Mouse (Mus musculus): ENCODE results near the gene Arpc1b. TPM values are rescaled to one million over a fixed set of nuclear protein-coding genes. Genes with fewer than 3 reads are reported as not detected.
A peak's percentile ranks its signal among the peaks of the same experiment; 100 is the strongest.
"Not testable (repeated sequence)": the region's sequence is repeated elsewhere in the genome, so short reads cannot be mapped to it uniquely, and the experiment has no call there.

The Arpc1b gene
- total RNA-seq (2021), result 10 to 100 TPM; 32.4 to 46.8 TPM
- long read RNA-seq, experiment 1, transcript Arpc1b-201 (10 exons, 3,105 nt), result major isoform, 20 of 32 reads
- long read RNA-seq, experiment 1, partial matches to known transcripts, result 6 of 32 reads
- long read RNA-seq, experiment 1, other reads (novel, unspliced or antisense), result 4 of 32 reads
- long read RNA-seq, experiment 2, transcript Arpc1b-201 (10 exons, 3,105 nt), result major isoform, 27 of 32 reads
- long read RNA-seq, experiment 2, partial matches to known transcripts, result 1 of 32 reads
- long read RNA-seq, experiment 2, other reads (novel, unspliced or antisense), result 4 of 32 reads

DNA sequence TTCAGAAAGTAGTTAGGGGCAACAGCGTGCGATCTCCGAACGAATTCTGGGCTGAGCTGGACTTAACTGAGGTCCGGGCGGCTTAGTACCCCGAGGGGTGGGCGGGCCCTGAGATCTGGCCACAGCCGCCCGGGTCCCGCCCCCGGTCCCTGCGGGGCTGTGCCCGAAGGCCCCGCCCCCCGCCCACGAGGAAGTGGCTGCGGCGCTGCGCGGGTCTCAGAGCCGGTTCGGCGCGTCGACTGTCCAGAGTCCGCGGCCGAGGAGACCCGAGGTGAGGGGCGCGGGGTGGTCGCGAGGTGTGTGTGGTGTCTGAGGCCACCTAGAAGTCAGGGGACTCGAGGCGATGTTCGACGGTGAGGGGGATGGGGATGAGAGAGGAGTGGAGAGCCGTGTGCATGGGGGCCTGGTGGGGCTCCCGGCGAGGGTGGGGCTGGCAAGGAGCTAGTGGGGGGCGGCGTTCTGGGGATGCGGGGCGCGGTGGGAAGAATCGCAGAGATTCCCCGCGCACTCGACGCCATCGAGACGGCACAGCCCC, at the start of gene Arpc1b:
TSS of gene Arpc1b (plus strand) at position 145 of the 535 bp plus-strand sequence.
- DNase-seq, result peak; percentile 84

DNA sequence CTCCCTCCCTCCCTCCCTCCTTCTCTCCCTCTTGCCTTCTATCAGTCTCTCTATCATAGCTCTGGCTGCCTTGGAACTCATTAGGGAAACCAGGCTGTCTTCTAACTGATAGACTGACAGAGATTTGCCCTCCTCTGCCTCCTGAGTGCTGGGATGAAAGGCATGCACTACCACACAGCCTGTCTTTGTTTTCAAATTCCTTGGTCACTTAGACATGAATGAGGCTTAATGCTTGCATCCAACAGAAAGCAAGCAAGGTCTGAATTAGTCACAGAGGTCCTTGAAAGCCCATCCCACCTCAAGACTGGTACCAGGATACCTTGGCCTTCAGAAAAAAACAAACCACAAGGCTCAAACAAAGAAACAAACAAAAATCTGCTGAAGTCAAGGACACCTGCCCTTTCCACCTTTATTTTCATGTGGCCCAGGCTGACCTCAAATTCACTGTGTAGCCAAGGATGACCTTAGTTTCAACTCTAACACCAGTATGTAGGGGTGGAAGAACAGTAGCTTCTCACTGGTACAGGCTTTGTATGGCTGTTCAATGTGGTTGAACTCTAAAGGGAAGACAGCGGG, 49.2 kb upstream of the Arpc1b start:
- DNase-seq, result no peak

DNA sequence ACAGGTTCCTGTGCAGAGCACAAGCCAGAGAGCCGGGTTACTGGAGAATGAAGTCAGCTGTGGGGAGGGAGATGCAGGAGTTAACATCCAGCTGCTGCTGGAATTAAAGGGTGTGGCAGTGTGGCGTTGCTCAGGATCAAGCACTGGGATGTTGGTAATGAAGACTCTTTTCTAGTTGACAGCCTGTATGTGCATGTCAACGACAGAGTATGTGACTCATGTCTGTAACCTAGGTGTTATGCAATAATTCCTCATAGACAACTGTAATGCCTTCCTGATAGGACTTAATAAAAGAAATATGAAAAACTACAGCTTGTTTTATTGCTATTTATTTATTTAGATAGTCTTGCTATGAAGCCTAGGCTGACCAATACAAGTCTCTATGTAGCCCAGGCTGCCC, 45.2 kb upstream of the Arpc1b start:
- no peak for DNase-seq

GRCm38 (mm10) chr5:145069707-145070106, 44.3 kb upstream of the Arpc1b start:
- DNase-seq, result peak; percentile 12

- DNase-seq, result no peak
These were observed 42.7 kb upstream of the Arpc1b start for GRCm38 (mm10) chr5:145071342-145071741.

DNA sequence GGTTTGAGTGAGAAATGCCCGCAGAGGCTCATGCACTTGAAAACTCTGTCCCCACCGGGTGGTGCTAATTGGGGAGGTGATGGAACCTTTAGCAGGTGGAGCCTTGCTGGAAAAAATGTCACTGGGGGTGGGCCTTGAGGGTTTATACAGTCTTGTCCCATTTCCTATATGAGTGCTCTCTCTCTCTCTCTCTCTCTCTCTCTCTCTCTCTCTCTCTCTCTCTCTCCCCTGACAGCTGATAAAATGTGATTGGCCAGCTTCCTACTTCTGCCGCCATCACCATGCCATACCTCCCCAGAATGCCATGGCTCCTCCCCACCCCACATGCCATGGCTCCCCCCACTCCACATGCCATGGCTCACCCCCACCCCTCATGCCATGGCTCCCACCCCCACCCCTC, 38.9 kb upstream of the Arpc1b start:
- DNase-seq, result no peak

DNA sequence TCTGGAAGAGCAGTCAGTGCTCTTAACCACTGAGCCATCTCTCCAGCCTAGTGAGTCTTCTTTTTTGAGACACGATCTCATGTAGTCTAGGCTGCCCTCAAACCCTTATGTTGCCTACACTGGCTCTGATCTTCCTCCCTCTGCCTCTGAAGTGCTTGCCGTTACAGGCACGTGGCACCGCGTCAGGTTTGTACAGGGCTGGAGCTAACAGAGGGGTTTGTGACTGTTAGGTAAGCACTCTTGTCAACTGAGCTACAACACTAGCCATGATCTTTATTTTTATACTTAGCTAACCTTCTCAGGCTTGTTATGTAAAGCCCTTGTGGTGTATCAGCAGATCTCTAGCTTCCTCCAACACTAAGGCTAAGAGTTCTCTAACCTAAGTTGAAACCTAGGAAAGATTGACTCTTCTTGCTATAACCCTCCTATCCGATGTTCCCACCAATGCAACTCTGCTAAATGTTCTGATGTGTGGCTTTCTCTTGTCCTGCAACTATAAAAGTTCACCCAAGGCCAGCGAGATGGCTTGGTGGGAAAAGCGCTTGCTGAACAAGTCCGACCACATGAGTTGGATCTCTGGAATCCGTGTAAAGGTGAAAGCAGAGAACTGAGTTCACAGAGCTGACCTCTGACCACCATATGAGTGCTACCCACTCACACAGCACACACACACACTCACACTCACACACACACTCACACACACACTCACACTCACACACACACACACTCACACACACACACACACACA, 32.0 kb upstream of the Arpc1b start:
- no peak for DNase-seq

GRCm38 (mm10) chr5:145083201-145083600, 30.8 kb upstream of the Arpc1b start:
- not testable (repeated sequence) for DNase-seq

DNA sequence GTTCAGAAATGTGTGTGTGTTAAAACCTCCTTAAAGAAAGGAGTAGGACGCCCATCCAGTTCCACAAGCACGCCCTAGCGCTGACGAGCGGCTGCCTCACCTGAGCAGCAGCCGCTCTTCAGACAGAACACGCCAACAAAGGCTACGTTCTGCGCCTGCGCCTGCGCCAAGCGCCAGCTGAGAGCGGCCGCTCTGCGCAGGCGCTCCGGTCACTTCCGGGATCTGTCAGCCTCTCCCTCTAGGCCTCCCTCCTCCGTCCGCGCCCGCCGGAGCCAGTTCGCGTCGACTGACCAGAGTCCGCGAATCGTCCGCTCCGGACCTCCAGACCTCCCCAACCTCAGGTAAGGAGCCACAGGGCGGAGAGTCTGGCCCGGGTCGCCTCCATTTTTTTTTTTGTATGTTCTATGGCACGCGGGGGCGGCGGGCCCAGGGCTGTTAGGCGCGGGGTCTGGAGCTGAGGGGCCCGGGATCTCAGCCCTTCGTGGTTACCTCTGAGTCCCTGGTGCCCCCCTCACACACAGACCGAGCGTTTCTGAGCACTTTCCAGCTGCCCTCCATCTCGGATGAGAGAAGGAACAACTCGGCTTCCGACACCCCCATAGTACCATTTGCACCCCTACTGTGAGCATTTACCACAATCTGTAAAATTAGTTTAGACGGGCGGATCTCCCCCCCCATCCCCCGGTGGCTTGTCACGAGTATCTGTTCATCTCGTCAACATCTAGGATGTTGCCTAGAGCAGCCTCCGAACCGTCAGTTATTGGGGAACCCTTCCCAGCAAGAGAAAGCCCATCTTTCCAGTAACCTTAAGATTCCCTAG, 30.2 kb upstream of the Arpc1b start, which contains the start of the genes Arpc1a and Kpna7:
TSS of gene Arpc1a (plus strand) at position 199 of the 820 bp plus-strand sequence.
TSS of gene Kpna7 (minus strand) at position 399 of the 820 bp plus-strand sequence.
- peak; percentile 93 for DNase-seq

GRCm38 (mm10) chr5:145084822-145085221, 29.2 kb upstream of the Arpc1b start:
- no peak for DNase-seq

DNA sequence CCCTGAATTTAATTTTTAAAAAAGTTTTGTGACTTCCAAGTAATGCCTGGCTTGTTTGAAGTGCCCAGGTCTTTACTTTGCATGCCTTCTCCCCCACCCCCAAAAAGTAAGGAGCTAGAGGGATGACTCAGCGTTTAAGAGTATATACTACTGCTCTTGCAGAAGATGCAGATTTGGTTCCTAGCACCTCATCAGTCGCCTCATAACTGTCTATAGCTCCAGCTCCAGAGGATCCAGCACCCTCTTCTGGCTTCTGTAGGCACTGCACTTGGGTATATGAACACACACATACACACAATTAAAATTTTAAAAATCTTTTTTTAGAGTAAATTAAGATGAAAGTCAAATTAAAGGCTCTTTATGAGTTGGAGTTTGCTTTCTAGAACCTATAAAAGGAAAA, 25.8 kb upstream of the Arpc1b start:
- DNase-seq, result no peak

GRCm38 (mm10) chr5:145089878-145090277, 24.1 kb upstream of the Arpc1b start:
- DNase-seq, result no peak

DNA sequence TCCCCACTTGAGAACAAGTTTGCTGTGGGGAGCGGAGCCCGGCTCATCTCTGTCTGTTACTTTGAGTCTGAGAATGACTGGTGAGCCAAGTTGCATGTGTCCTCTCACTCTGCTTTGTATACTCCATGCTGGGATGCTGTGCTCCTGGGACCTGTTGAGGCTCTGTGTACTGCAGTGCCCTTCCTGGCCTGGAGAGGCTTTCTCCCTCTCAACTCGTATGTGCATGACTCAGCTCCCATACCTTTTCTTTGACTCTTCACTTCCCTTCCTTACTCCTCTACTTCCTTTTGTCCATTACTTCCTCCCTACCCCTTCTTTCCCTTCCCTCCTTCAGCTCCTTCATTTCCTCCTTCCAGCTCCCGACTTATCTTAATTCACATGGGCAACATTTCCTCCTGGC, 17.8 kb upstream of the Arpc1b start:
- no peak for DNase-seq

GRCm38 (mm10) chr5:145098340-145098821, 15.6 kb upstream of the Arpc1b start:
- DNase-seq, result no peak

- DNase-seq, result no peak
These were observed 13.1 kb upstream of the Arpc1b start for GRCm38 (mm10) chr5:145100960-145101359.

GRCm38 (mm10) chr5:145101451-145101850, 12.6 kb upstream of the Arpc1b start:
- DNase-seq, result not testable (repeated sequence)

- no peak for DNase-seq
These were observed 11.3 kb upstream of the Arpc1b start for GRCm38 (mm10) chr5:145102706-145103105.

DNA sequence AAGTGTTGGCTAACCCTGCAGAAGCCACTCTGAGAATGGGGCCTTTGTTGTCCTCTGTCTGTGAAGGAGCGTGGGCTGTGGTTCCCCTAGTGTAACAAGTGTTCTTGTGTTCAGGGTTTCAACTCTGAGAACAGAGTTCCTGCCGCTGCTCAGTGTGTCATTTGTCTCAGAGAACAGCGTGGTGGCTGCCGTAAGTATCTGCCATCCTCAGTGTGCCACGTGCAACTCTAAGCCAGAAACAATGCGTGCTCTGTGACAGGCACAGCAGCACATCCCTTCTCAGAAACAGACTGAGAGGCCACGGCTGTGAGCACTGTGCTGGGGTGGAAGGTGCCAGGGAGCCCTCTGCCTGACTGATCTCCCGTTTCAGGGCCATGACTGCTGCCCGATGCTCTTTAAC, 9.7 kb upstream of the Arpc1b start:
- DNase-seq, result no peak

DNA sequence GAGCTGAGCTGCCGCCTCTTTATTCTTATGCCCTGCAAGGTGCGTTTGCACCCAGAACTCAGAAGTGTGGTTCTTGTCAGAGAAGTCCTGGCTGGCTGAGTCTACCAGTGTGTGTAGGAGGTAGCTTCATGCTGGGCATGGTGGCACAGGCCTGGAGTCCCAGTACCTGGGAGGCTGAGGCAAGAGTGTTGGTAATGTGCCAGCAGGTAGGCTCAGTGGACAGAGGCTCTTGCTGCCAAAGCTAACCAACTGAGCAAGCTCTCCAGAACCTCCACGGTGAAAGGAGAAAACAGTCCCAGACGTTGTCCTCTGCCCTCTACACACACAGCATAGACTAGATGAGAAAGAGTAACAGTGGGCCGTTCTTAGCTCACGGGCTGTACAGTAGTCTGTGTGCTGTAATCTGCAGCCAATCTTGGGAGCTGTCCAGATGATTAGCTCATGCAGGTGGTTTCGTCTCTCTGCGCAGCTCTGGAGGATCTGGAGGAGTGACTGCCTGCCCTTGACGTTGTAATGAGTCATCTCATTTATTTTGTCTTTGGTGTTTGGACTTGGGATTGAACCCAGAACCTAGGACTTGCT, 8.2 kb upstream of the Arpc1b start:
- DNase-seq, result no peak

- no peak for DNase-seq
These were observed 3.6 kb upstream of the Arpc1b start for GRCm38 (mm10) chr5:145110401-145110800.

DNA sequence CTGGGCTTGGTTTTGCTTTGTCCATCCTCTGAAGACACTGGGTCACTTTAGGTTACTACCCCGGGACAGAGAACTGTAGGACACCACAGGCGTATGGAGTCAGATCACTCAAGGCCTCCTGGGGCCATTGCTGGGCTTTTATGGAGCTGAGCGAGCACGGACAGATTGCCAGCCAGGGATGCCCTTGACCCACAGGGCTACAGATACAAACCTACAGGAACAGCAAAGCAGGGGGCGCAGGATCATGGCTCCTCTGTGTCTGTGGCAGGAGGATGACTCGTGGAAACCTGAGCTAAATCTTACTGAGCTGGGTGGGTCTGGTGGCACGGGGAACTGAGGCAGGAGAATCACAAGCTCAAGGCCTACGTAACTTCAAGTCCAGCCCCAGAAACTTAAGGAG, 1.4 kb upstream of the Arpc1b start:
- DNase-seq, result no peak

All from gastrocnemius, postnatal 25 days (tissue).